Mouse (Mus musculus) gastrocnemius, postnatal 36 days (tissue): ENCODE data around the gene Trappc13. TPM values are rescaled to one million over a fixed set of nuclear protein-coding genes. Genes with fewer than 3 reads are reported as not detected.
"Not testable (repeated sequence)": the region's sequence is repeated elsewhere in the genome, so short reads cannot be mapped to it uniquely, and the experiment has no call there.

Experiments used
- DNase-seq, 2 experiments: peaks; one replicate each; pipeline ENCODE4 v3.0.0; 2022
- intact Hi-C: fragments of 180-260 bp; cut with DNase I; formaldehyde crosslinking; loops from one replicate; pipeline ENCODE4 v1.15.1; 2025
- long read RNA-seq, 2 experiments: library from polyadenylated mRNA; stranded (forward); transcript quantifications; one replicate each; pipeline ENCODE4 v2.0.0; 2021
- total RNA-seq, 2 experiments: library from RNA; stranded (reverse); gene quantifications; 2 replicates each; pipeline ENCODE4 v1.2.3; 2021

Trappc13 gene
- total RNA-seq, result 10 to 100 TPM; 29.1 to 29.9 TPM
- long read RNA-seq, experiment 1, partial matches to known transcripts, result 4 of 33 reads
- long read RNA-seq, experiment 1, other reads (novel, unspliced or antisense), result 26 of 33 reads
- long read RNA-seq, experiment 2, transcript Trappc13-205 (12 exons, 3,538 nt), result major isoform, 7 of 46 reads
- long read RNA-seq, experiment 2, partial matches to known transcripts, result 2 of 46 reads
- long read RNA-seq, experiment 2, other reads (novel, unspliced or antisense), result 35 of 46 reads

DNA sequence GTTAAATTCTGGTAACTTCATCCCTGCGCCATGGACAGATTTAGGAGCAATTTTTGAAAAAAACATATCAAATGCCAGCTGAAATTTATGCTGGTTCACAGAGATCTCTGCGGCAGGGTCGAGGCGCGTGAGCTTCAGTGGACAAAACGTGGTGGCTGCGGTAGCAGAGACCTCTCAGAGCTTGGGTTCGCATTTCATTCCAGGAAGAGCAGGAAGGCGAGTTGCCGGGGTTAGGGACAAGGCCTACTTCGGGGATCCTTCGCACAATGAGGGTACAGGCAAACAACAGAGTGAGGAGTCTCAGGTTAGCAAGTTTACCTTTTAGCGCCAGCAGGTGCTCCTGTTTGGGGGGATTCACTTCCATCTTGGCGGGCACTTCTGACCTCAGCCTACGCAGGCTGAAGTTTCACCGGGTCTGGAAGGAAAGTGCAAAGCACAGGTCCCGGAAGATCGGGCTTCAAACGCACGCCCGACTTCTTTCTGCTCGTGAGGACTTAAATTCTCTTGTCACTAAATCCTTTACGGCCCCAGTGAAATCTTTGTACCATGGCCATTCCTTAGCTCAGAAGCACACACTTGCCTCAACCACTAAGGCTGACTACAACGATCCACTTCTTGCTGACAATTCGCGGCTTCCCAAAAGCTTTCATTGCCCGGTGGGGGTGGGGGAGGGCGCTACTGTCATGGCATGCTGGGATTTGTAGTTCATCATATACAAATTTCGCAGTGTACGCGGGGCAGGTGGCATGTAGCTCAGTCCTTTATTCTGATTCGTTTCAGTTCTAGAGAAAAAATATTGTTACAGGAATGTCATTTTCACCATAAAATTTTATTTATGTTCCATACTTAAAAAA lies at the start of gene Trappc13:
Trappc13 (minus strand) TSS at position 674 of the 854 bp plus-strand sequence.
- DNase-seq, result peak; percentile 72
- intact Hi-C loops, result no loop called here

DNA sequence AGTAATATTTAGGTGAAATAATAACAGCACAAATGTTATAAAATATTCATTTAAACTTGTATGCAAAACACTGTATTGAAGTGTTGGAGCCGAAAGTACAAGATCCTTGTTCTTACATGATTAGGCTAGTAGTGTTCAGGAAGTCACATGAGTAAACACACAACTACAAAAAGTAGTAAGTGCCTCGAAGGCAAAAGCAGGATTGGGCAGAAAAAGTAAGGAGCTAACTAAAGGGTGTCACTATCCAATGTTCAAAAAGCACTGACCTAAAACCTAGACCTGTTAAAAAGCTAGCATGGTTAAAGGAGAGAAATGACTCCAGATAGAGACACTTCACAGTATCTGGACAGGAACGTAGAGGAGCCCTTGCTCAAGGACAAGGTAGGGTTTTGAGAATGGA lies 49.2 kb upstream of the Trappc13 start:
- intact Hi-C loops, result no loop called here
- no peak for DNase-seq

DNA sequence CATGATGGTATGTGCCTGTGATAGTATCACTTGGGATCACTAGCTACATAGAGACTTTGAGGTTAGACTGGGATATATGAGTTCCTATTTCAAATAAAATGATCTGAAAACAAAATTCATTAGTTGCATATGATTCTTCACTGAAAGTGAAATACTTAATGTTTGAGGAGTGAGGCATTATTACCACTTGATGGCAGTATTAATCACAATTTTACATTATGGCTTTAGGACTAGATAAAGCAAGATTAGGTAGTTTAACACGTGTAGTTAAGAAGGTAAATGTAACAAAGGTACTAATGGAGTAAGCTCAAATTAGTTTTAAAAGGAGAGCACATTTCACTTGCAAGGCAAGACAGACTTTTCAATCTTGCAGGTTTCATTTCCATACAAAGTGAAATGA lies 26.0 kb upstream of the Trappc13 start:
- intact Hi-C loops, result no loop called here
- DNase-seq, result no peak

DNA sequence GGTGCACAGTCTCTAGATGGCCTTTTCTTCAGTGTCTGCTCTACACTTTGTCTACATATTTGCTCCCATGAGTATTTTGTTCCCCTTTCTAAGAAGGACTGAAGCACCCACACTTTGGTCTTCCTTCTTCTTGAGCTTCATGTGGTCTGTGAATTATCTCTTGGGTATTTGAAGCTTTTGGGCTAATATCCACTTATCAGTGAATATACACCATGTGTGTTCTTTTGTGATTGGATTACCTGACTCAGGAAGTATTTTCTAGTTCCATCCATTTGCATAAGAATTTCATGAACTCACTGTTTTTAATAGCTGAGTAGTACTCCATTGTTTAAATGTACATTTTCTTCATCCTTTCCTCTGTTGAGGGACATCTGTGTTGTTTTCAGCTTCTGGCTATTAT lies 17.6 kb upstream of the Trappc13 start:
- intact Hi-C loops, DNase-seq: not testable (repeated sequence)

DNA sequence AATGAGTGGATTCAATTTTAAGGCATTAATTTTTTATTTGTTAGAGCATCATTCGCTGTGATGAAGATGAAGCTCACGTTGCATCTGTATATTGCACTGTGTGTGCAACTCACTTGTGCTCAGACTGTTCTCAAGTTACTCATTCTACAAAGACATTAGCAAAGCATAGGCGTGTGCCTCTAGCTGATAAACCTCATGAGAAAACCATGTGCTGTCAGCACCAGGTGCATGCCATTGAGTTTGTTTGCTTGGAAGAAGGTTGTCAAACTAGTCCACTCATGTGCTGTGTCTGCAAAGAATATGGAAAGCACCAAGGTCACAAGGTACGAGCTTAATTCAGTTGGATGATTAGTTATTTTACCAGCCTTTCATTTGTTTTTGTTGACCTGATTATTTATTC lies 9.1 kb upstream of the Trappc13 start:
- no peak for DNase-seq
- intact Hi-C loops, result no loop called here

DNA sequence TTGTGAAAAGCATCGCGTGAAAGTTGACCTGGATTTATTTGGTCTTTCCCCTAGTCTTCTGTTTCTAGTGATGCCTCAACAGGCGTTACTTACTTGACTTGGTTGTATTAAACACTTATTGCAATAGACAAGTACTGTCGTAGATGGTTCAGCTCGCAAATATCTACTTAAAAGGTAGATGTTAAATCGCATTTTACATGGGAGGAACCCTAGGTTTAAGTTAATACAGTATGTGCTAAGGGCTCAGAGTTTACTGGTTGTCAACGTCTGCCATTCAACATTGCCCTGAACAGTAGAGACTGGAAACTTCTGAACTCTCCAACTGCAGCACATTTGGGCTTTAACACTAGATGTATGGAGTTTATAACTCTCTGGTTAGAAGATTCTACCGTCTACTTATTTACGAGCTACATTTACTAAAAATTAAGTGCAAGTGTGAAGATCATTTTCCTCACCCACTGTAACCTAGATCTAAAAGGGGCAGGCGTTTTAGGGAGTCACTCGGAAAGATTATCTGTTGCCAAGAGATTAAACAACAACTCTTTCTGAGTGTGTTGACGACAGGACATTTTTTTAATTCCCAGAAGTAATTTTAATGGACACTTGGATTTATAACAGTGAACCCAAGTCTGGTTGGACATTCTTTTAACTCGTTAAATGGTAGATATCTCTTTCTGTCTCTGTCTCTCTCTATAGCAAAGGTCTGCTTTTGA lies 1.1 kb upstream of the Trappc13 start:
- intact Hi-C loops, result no loop called here

DNA sequence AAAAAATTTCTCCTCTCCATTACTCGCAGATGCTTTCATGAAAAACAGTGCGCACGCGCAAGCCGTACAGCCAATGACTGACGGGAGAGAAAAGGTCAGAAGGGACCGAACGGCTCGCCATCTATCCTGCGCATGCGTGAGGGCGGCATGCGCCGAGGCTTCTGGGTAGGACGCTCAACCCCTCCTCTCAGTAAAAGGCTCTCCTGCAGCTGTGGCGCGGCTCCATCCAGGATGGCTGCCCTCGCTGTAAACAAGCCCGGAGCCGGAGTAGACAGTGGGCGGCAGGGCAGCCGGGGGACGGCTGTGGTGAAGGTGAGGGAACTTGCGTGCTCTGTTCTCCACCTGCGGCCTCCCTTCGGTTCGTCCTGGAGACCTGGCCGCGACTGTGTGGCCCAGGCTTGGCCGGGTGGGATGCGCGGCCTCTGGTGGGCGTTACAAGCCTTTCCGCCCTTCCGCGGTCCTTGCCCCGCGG lies 417 bp upstream of the Trappc13 start, which contains the start of gene Trim23:
Trim23 (plus strand) TSS at position 148 of the 472 bp plus-strand sequence.
- DNase-seq, result peak; percentile 95 to 97
- intact Hi-C loops, result no loop called here

More for the DNA sequence above, 1.1 kb upstream of the Trappc13 start:
- no peak for DNase-seq

DNA sequence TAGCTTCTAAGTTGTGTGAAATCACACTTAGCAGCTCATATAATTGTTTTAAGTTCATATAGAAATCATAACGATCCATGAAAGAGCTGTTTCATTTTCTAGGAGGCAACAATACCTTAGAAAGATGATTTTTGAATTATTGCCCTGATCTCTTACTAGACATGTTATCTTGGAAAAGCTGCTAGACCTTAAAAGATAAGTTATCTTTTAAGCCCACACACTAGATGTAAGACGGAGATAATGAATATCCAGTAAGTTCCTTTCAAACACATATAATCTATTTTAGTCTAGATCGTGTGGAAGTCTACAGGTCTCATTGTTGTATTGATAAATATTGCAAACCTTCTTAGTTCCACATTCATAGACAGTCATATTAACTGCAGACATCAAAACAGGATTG lies 1.4 kb downstream of the Trappc13 start:
- DNase-seq, result no peak
- intact Hi-C loops, result no loop called here

DNA sequence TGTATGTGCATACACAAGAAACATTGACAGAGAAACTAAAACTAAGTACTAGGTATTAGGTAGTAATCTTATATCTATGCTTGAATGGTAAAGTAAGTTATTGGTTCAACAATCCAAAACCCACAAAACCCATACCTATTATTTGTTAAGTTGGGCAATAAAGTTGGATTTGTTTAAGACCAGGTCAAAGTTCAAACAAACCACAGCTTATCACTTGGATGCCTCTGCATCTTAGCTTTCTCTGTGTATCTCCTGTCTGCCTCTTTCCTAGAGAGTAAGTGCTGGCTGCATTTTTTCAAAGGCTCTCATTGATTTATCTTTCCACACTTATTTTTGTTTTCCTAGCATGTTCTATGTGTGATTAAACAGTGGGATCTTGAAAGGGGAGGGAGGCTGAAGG lies 5.8 kb downstream of the Trappc13 start:
- DNase-seq, result no peak
- intact Hi-C loops, result no loop called here

DNA sequence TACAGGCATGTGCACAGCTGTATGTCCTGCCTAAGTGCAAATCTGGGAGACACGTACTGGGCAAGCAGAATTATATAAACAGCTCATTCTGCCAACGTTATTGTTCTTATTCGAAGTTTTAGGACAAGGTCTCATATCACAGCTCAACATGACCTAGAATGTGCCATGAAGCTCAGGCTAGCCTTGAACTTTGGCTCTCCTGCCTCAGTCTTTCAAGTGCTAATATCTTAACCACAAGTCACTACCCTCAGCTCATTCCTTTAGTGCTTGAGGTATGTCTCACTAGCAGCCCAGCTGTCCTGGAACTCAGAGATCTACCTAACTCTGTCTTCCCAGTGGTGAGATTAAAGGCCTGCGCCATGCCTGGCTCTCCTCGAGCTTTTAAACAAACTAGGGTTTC lies 6.6 kb downstream of the Trappc13 start:
- no peak for DNase-seq
- intact Hi-C loops, result no loop called here

DNA sequence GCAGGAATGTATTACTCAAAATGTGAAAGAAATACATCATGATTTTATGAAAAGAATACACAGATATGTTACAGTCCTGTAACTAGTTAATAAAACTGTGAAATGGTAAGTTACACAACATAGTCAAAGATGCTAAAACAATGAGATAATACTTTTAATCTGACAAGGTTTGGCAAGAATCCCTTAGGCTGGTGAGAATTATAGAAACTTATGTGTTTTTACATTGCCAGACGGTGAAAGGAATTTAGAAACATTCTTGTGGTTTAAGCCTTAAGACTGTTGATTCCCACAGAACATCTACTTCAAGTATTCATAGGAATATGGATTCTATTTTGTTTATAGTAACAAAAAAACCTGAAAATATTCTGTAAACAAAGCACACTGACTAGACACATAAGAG lies 22.6 kb downstream of the Trappc13 start:
- DNase-seq, result no peak
- intact Hi-C loops, result no loop called here

DNA sequence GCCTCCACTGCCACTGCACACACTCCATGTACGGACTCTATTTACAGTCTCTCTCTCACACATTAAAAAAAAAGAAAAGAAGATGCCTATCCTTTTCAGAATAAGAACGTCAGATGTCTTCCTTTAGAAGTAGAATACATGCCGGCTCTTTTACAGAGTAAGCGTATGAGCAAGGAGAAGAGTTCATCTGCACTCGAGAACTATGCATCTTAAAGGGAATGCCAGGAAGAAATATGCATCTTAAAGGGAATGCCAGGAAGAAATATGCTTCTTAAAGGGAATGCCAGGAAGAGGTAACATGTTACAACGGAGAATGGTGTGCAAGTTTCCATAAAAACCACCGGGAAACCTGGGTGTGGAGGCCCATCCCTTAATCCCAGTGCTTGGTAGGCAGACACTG lies 23.2 kb downstream of the Trappc13 start:
- intact Hi-C loops, result no loop called here
- no peak for DNase-seq

DNA sequence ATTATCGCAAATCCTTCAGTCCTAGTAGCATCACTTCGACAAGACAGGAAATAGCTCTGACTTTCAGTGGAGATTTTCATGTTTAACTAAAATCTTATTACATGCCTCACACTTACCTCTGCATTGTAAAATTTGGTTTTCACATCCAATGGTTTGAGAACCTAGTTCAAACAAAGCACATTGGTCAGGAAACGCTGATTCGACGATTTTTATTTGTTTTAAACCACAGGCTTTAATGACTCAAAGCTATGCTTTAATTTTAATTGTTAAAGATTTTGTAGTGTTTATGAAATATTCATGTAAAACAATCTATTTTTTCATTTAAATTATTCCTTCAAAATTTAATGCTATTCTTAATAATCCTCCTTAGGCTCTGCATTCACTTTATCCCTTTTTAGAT lies 24.1 kb downstream of the Trappc13 start:
- intact Hi-C loops, result no loop called here
- no peak for DNase-seq

DNA sequence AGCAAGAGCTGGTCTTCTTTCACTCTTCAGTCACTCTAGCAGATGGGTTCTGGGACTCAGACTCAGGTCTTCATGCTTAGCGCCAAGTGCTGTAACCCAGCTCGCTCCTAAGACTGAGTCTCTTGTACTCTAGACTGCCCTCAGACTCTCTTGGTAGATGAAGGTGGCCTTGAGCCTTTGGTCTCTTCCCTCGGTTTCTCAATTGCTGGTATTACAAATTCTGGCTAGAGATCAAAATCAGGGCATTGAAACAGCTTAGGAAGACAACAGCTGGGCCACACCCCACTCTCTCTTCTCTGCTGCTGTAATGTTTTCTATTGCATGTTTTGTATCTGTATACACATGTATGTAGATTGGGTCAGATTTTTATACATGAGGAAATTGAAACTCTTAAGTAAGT lies 32.6 kb downstream of the Trappc13 start:
- no peak for DNase-seq
- intact Hi-C loops, result no loop called here

DNA sequence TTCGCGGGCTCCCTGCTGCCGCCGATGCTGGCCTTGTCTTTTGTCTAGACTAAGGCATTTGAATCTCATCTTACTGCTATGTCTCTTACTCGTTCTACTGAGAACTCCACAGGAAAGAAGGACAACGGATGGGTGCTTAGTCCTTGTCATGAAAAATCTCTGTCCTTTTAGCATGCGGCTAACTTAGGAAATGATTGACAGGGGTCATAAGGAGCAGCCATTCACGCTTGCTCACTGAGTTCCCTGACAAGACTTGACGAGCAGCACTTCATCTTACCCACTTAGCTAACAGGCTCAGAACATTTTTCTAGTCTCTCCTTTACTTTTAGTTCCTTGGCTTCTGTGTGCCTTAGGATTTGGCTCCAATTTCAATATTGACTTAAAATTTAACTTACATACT lies 33.4 kb downstream of the Trappc13 start:
- no peak for DNase-seq
- intact Hi-C loops, result no loop called here

DNA sequence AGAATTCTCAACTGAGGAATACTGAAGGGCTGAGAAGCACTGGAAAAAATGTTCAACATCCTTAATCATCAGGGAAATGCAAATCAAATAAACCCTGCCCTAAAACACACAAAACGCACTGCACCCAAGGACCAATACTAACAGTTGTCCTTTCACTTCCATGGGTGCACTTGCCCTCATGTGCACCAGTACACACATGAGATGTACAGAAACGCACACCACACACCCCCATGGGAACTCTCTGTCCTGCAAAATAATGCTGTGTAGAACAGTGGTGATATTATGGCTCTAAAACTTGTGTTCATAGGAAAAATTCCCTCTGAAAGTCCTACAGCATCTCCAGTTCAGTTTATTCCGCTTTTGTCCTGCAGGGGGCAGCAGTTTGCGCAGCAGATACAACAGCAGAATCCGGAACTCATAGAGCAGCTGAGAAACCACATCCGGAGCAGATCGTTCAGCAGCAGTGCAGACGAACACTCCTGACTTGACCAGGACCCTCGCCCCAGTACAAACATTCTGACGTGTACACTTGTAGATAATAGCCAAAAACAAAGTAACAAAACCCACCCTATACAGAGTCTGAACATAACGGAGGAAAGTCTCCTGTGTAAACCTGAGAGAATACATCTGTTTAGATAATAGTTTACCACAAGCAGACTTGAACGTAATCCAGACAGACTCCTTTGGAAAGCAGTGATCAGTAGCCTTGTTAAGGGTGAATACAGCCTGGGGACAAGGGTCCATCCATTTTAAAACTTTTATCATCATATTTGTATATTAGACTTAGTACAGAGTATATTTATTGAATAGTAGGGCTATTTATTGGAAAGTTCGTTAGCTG lies 38.7 kb downstream of the Trappc13 start:
- DNase-seq, result peak; percentile 53 to 64
- intact Hi-C loops, result no loop called here

DNA sequence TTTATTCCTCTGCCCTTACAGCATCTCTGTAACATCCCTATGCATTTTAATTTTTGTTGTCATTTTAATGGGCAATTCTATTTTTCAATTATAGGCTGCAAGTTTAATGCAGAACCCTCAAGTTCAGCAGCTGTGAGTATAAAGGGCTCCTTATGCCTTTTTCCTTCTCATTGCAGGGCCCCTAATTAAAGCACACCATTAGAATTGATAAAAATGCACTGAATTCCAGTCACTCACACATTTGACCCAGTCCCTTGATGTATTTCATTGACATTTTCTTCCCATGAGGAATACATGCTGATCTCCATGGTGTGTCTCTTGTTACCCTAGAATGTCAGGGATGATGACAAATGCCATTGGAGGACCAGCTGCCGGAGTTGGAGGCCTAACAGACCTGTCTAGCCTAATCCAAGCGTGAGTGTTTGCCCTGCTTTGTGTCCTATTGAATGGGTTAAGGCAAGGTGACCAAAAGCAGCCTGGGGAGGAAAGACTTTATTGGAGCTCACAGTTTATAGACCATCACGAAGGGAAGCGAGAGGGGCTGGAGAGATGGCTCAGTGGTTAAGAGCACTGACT lies 43.7 kb downstream of the Trappc13 start:
- DNase-seq, result no peak
- intact Hi-C loops, result no loop called here

DNA sequence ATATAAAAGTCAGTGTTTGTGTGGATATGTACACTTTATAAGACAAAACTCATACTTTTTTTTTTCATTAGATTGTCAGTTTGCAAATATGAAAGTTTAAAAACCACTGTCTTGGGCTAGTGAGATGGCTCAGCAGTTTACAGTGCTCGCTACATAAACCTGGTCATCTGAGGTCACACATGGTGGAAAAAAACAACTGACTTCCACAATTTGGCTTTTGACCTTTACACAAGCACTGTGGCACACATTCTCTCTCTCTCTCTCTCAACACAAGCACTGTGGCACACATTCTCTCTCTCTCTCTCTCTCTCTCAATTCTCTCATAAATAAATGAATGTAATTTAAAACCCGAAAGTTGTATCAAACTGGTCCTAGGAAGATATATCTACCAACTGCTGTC lies 45.7 kb downstream of the Trappc13 start:
- intact Hi-C loops, result no loop called here
- DNase-seq, result no peak

DNA sequence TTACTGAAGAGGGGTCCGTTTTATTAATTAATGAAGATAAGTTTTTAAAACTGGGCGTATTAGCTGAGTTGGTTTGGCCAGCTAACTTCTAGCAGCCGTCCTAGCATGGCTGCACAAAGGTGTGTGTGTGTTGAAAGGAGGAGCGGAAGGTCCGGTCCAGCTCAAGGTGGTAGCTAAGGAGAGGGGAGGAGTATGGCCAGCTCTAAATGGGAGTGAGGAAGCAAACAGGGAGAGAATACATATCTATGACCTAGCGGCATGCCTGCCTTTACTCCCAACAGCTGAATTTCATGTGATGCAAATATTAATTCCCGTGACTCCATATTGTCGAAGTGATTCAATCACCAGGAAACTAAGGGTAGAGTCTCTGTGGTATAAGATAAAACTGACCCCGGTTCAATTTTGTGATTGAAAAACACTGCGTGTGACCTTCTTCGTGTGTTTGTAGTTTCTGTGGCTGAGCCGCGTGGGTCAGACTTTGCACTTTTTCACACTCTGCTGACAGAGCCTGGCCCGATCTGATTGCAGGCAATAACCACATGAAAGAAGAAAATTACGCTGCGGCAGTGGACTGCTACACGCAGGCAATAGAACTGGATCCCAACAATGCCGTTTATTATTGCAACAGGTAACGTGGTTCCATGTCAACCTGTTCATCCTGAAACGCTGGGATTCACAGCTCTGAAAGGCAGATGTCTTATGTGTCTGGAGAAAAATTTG lies 54.4 kb downstream of the Trappc13 start:
- DNase-seq, result no peak
- intact Hi-C loops, result no loop called here
